Mouse (Mus musculus) small intestine, adult 2 months (tissue): ENCODE measurements around the gene Rhbdl1.

Experiments
- CTCF ChIP-seq: fragments of 200-500 bp; IDR thresholded peaks from 2 replicates; pipeline ENCODE4 v1.5.1; 2012; ENCODE audit warnings: low read depth, mild to moderate bottlenecking, control low read depth, inconsistent platforms, low read length, moderate library complexity, mixed read lengths; ENCODE audit not compliant: insufficient replicate concordance, insufficient read length; ENCODE audit errors: extremely low read depth
- POLR2A ChIP-seq: fragments of 200-500 bp; IDR thresholded peaks from 2 replicates; pipeline ENCODE4 v1.6.1; 2012; ENCODE audit warnings: low read depth, mild to moderate bottlenecking, control low read depth, inconsistent platforms, low read length, moderate library complexity

DNA sequence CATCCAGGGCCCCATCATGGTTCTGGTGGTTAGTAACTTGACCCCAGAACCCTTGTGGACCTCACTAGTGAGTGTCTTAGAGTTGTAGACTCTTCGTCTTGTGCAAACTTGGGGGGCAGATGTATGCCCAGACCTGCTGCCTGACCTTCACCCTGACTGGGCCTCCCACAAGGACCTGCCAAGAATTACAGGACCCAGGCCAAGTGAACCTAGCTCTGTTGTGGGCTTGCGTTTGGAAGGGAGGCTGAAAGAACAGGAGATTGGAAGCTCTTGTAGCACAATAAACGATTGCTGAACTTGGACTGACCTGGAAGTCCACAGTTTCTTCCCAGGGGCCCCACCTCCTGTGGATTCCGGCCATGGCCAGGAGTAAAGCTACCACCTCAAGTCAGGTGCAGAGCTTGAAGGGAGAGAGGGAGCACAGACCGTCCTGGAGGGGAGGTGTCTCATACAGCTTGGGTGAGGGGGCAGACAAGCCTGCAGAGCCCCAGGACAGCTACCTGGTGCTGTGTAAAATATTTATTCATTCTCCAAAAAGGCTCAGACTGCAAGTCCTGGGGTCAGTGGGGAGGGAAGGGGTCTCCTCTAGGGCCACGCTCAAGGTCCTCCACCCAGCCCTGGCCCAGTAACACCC lies 3.0 kb downstream of the Rhbdl1 start:
- TF ChIP-seq CTCF (no peak), POLR2A (no peak)
